Mouse (Mus musculus): ENCODE data around the gene Klk10.

Gene Klk10

DNA sequence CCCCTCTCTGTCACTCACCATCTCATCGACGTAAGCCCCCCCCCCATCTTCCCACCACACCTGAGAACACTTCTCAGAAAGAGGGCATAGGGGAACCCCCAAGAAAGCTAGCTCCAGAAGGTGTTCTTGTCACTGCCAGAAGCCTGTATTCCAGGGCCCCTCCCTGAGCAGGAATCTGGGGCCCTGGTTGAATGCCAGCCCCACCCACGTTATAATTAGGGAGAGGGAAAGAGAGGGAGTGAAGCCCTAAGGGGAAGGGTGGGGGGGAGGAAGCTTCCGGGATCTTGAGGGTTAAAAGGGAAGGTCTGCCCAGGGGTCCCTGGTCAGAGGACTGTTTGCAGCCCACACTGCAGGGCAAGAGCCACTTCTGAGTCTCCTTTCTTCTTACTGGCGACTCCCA lies at the start of gene Klk10:
Klk10 (plus strand) TSS at position 290 of the 400 bp plus-strand sequence.
- DNase-seq (ENCODE audit: low read depth, low spot score) = no peak

GRCm38 (mm10) chr7:43747788-43748187 lies 33.0 kb upstream of the Klk10 start:
- no peak for DNase-seq (ENCODE audit: low read depth, low spot score)

DNA sequence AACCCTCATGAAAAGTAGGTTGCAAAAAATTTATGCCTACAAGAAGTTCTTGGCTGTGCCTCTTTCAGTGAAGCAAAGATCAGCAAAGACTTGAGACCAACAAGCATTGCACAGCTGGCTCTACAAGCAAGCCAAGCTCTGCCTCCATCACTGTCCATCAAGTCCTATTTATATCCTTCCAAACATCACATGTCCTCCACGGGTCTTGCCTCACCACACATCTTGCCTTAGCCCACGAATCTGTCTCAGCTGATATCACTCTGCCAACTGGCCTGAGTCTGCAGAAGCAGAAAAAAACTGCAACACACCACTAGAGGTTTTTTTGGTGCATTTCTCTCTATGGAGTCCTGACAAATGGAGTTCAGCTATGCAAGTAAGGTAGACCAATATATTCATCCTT lies 28.0 kb upstream of the Klk10 start:
- DNase-seq (ENCODE audit: low read depth, low spot score) = no peak

GRCm38 (mm10) chr7:43766484-43766883 lies 14.4 kb upstream of the Klk10 start:
- no peak for DNase-seq (ENCODE audit: low read depth, low spot score)

GRCm38 (mm10) chr7:43768597-43768996 lies 12.2 kb upstream of the Klk10 start, which contains the start of gene Klk12:
Gene Klk12 (plus strand): TSS chr7:43768897.
- DNase-seq (ENCODE audit: low read depth, low spot score) = no peak

- DNase-seq (ENCODE audit: low read depth, low spot score) = no peak
Measured at GRCm38 (mm10) chr7:43769636-43770035, 11.2 kb upstream of the Klk10 start.

DNA sequence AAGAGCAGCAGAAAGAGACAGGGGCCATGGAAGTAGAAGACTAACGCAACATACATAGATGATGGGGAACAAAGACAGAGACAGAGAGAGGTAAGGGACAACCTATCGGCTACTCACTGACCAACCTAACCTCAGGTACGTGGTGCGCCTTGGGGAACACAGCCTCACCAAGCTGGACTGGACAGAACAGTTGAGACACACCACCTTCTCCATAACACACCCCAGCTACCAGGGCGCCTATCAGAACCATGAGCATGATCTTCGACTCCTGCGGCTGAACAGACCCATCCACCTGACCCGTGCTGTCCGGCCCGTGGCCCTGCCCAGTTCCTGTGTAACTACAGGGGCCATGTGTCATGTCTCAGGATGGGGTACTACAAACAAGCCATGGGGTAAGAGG lies 10.1 kb upstream of the Klk10 start:
- DNase-seq (ENCODE audit: low read depth, low spot score) = no peak

- DNase-seq (ENCODE audit: low read depth, low spot score) = no peak
Measured at GRCm38 (mm10) chr7:43771916-43772315, 8.9 kb upstream of the Klk10 start.

DNA sequence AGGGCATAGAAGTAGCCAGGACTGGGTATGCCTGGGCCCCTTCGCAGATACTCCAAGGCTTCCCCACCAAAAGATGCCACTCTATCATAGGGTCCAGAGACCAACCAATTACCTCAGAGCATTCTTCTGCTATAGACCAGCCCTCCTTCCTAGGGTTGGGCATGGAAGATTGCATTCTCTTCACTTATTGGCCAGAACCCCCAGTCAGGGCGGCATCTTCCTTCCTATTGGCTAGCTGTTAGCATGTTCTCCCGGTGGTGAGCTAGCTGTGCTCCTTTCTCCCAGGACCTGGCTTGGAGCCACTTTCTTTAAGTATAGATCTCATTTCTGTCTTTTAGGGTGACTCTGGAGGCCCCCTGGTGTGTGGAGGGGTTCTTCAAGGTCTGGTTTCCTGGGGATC lies 7.9 kb upstream of the Klk10 start:
- DNase-seq (ENCODE audit: low read depth, low spot score) = no peak

- DNase-seq (ENCODE audit: low read depth, low spot score) = no peak
Measured at GRCm38 (mm10) chr7:43774364-43774763, 6.5 kb upstream of the Klk10 start, which contains the start of gene Klk11. Gene Klk11 (plus strand): TSS chr7:43774604.

- DNase-seq (ENCODE audit: low read depth, low spot score) = no peak
Measured at GRCm38 (mm10) chr7:43774802-43775201, 6.0 kb upstream of the Klk10 start.

GRCm38 (mm10) chr7:43775311-43776057 lies 5.4 kb upstream of the Klk10 start:
- no peak for DNase-seq (ENCODE audit: low read depth, low spot score)

GRCm38 (mm10) chr7:43776506-43776905 lies 4.3 kb upstream of the Klk10 start:
- DNase-seq (ENCODE audit: low read depth, low spot score) = no peak

DNA sequence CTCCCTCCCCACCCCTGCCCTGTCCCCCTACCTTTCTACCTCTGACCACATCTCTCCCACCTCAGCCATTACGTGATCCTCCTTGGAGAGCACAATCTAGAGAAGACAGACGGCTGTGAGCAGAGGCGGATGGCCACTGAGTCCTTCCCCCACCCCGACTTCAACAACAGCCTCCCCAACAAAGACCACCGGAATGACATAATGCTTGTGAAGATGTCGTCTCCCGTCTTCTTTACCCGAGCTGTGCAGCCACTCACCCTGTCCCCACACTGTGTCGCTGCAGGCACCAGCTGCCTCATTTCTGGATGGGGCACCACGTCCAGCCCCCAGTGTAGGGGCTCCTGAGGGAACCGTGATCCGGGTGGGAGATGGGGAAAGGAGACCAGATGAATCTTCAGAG lies 3.4 kb upstream of the Klk10 start:
- DNase-seq (ENCODE audit: low read depth, low spot score) = no peak

DNA sequence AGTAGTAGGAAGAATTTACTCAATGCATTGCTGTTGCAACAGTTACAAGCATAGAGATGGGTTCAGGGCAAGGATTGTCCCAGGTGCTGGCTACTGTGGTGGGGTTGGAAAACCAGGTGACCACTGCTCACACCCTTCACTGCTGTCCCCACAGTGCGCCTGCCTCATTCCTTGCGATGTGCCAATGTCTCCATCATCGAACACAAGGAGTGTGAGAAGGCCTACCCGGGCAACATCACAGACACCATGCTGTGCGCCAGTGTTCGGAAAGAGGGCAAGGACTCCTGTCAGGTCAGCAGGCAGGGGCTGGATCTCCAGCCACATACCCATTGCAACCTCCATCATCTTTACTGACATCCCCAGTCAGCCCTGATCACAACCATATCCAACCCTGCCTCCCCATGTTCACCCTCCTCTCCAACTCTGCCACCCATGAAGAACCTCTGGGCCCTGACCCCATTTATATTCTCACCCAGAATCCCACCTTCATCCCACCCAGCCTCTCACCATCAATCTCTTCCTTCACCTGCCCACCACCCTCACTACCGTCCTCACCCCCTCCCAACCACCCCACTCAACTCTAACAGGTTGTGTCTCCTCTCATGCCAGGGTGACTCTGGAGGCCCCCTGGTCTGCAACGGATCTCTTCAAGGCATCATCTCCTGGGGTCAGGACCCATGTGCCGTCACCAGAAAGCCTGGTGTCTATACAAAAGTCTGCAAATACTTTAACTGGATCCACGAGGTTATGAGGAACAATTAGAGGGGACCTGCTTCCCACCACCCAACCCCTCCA lies 2.5 kb upstream of the Klk10 start:
- DNase-seq (ENCODE audit: low read depth, low spot score) = no peak

- DNase-seq (ENCODE audit: low read depth, low spot score) = no peak
Measured at GRCm38 (mm10) chr7:43780241-43780640, 594 bp upstream of the Klk10 start.

DNA sequence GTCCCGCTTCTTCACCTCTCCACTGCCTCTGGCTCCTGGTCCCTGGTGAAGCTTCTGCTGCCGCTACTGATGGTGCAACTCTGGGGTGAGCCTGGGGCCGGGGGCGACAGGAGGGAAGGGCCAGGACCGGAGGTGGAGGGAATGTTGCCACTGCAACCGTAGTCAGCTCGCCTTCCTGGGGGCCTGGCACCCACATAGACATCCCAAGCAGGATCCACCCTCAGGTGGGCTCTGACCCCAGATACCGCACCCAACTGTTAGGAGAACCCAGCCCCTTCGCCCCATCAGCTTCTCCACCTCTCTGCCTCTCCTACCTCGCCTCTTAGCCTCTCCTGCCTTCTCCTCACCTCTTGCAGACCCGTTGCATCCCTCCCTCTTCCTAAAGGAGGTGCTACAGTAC lies 706 bp downstream of the Klk10 start:
- no peak for DNase-seq (ENCODE audit: low read depth, low spot score)

DNA sequence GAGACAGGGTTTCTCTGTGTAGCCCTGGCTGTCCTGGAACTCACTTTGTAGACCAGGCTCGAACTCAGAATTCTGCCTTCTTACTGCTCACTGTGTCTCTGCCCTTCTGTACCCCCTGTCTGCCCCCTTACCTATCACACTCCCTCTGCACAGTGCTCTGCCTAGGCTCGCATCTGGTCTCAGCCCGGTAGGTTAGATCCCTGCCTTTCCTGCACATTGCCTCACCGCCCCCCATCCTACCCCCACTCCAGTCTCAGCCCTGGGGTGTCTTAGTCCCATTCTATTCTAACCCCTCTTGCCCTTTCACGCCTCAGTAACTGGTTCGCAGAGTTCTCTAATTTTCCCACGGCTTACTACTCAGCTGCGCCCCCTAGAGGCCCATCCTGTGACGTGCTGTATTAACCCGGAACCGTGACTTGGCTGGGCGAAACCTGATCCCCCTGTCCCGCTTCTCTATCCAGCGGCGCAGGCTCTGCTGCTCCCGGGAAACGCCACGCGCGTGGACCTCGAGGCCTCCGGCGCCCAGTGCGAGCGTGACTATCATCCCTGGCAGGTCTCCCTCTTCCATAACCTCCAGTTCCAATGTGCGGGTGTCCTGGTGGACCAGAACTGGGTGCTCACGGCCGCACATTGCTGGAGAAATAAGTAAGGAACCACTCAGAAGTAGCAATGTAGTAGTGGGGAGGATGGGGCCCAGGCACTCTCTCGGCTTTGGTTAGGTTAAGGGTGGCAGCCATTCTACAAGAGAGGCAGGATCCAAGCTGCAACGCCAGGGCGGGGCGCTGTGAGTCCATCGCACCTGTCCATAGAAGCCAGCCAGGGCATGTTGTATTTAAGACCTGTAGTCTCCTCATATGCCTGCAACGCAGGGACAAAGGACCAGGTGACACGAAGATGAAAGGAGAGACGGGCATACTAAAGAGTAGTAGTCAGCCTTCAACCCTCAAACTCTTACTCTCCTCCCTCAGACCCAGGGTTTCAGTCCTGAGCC lies 1.7 kb downstream of the Klk10 start:
- peak; percentile 65 for DNase-seq (ENCODE audit: low read depth, low spot score)

DNA sequence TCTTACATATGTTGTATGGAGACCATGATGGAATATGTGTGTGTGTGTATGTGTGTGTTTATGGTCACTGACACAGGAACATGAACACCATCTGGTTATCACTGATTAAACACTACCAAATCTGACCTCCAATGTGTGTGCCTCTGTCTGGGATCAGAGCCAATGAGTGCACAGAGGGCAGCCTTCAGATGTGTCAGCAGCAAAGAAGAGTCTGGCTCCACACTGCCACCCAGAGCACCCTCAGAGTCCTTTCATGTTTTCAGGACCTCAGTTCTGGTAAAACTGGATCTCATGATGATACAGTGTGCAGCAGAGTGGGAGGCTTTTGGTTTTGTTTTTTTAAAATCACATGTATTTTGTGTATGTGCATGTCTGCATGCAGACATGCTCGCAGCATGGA lies 4.5 kb downstream of the Klk10 start:
- no peak for DNase-seq (ENCODE audit: low read depth, low spot score)

GRCm38 (mm10) chr7:43788096-43788495 lies 7.3 kb downstream of the Klk10 start:
- no peak for DNase-seq (ENCODE audit: low read depth, low spot score)

DNA sequence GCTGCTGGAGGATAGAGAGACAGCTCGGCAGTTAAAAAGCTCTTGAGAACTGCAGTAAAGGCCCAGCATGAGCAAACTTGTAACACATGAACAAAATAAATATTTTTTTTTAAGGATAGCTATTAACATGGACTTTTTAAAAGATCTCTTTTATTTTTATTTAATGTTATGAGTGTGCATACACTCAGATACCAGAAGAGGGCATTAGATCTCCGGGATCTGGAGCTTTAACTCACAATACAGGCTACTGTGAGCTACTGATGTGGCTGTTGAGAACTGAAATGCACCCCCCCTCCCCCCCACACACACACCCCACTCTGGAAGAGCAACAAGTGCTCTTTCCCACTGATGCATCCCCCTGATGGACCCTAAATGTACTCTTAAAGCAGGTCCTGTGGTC lies 8.5 kb downstream of the Klk10 start:
- DNase-seq (ENCODE audit: low read depth, low spot score) = no peak

GRCm38 (mm10) chr7:43791591-43791990 lies 10.8 kb downstream of the Klk10 start, which contains the start of gene Klk9:
Gene Klk9 (plus strand): TSS chr7:43791891.
- no peak for DNase-seq (ENCODE audit: low read depth, low spot score)

All from embryo, embryonic 11.5 days (tissue).